Mouse (Mus musculus): ENCODE measurements around the gene Asgr1. TPM values are rescaled to one million over a fixed set of nuclear protein-coding genes. Genes with fewer than 3 reads are reported as not detected.

Asgr1 gene
- 0.29 and 0.40 TPM in 2 replicates for polyA plus RNA-seq (2014; fragmentation: Nextera tagmentation; extraction: Ambion mirVana)

DNA sequence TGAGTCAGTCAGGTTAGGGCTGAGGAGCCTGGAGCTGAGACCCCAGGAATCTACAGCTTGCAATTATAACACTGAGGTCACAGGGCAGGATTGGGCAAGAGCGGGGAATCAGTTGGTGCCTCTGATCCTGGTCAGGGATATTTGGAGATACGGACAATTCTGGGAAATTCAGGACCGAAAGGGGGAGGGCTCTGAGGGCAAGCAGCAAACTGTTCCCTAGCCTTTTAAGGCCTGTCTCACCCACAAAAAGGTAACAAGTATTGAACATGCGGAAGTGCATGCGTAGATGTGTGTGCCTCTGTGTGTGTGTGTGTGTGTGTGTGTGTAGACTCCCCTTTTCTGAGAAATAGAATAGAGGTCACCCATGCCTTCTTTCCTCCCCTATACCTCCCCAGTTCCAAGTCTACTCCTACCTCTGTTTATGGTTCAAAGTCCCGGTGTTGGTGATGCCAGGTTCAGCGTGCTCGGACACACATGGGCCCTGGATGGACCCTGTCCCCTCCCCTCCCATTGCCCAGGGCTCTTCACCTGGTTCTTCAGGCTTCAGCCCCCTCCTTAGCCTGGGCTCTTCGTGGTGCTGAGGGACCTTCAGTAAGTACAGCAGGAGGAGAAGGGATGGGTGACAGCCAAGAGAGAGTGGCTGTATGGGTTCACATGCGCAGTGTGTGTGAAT is at the start of gene Asgr1:
Gene Asgr1, plus strand, starts transcription at position 188 of the 673 bp plus-strand sequence.
- Histone ChIP-seq H3K27me3 (ENCODE audit: control insufficient read depth, insufficient read depth, low read length) (no peaks in the 10 kb centered on the region), H3K4me1 (replicated peaks; ENCODE audit: control insufficient read depth, insufficient read depth, low read length) (0 out of 2 replicates have a peak, but pooled peaks cover 2% of the 10 kb centered on the region), H3K4me2 (replicated peaks; ENCODE audit: low read depth, low read length) (no peak within 1 kb of the TSS), H3K27ac (ENCODE audit: low read depth, low read length) (no peak within 1 kb of the TSS), H3K4me3 (ENCODE audit: low read depth, low read length) (no peak within 1 kb of the TSS), H3K9ac (ENCODE audit: low read depth, low read length) (no peak within 1 kb of the TSS), H3K36me3 (ENCODE audit: control insufficient read depth, insufficient read depth, low read length) (no peaks in the 10 kb centered on the region), H3K9me3 (ENCODE audit: control insufficient read depth, low read length) (no peaks in the 10 kb centered on the region)
- WGBS, result 88% methylated on average over 10 of the region's 10 CpGs
- no peak for ATAC-seq (ENCODE audit: low FRiP score)
- no peak for DNase-seq (ENCODE audit: low spot score)

DNA sequence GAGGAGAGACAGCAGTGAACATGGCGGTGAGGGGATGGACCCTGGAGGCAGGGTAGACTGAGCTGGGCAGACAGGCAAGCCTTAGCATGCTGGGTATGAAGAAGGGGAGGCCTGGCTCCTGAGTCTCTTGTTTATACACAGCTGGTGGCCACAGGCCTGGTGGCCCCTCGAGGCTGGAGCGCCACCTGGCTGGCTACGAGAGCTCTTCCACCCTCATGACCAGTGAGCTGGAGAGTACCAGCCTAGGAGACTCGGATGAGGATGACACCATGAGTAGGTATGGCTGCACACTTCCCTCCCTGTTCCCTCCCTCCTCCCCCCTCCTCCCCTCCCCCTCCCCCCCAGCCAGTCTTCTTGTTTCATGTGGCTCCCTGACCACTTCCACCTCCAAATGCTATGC is 48.4 kb upstream of the Asgr1 start:
- H3K4me1 ChIP-seq (replicated peaks; ENCODE audit: control insufficient read depth, insufficient read depth, low read length), result 0 out of 2 replicates have a peak, but pooled peaks cover 4% of the 10 kb centered on the region
- H3K4me3 ChIP-seq (ENCODE audit: low read depth, low read length), result no peak overlapping the region
- no peaks in the 10 kb centered on the region for H3K27me3 ChIP-seq (ENCODE audit: control insufficient read depth, insufficient read depth, low read length)
- no peaks in the 10 kb centered on the region for H3K9me3 ChIP-seq (ENCODE audit: control insufficient read depth, low read length)
- H3K27ac ChIP-seq (ENCODE audit: low read depth, low read length), result no peak overlapping the region
- no peak overlapping the region for H3K4me2 ChIP-seq (replicated peaks; ENCODE audit: low read depth, low read length)
- no peak for ATAC-seq (ENCODE audit: low FRiP score)
- H3K36me3 ChIP-seq (ENCODE audit: control insufficient read depth, insufficient read depth, low read length), result peaks cover 20% of the 10 kb centered on the region
- 69% methylated on average over 5 of the region's 5 CpGs for WGBS
- no peak for DNase-seq (ENCODE audit: low spot score)
- no peak overlapping the region for H3K9ac ChIP-seq (ENCODE audit: low read depth, low read length)

DNA sequence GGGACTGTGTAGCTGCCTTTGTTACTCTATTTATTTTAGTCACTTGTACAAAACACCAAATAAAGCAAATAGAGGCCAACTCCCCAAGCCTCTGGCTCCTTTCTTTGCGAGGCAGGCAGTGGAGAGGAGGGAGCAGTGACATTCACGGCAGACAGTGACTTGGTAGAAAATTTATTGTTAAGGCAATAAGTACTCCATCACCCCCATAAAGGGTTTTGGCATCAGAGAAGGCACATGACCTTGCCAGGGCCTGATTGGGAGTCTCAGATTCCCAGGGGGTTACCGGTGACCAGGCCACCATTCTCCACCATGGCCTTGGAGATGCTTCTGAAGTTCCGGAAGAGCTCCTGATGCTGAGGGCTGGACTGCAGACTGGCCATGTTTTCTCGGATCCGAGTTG is 43.9 kb upstream of the Asgr1 start:
- no peaks in the 10 kb centered on the region for H3K27me3 ChIP-seq (ENCODE audit: control insufficient read depth, insufficient read depth, low read length)
- no peak overlapping the region for H3K27ac ChIP-seq (ENCODE audit: low read depth, low read length)
- H3K4me3 ChIP-seq (ENCODE audit: low read depth, low read length), result no peak overlapping the region
- peaks cover 4% of the 10 kb centered on the region; the same call in 1 of the 2 replicates for H3K4me1 ChIP-seq (replicated peaks; ENCODE audit: control insufficient read depth, insufficient read depth, low read length)
- DNase-seq (ENCODE audit: low spot score) (no peak), ATAC-seq (ENCODE audit: low FRiP score) (no peak)
- H3K9ac ChIP-seq (ENCODE audit: low read depth, low read length), result no peak overlapping the region
- H3K9me3 ChIP-seq (ENCODE audit: control insufficient read depth, low read length), result no peaks in the 10 kb centered on the region
- peaks cover 30% of the 10 kb centered on the region for H3K36me3 ChIP-seq (ENCODE audit: control insufficient read depth, insufficient read depth, low read length)
- no peak overlapping the region for H3K4me2 ChIP-seq (replicated peaks; ENCODE audit: low read depth, low read length)
- whole genome bisulfite sequencing, result 90% methylated on average over 6 of the region's 6 CpGs

DNA sequence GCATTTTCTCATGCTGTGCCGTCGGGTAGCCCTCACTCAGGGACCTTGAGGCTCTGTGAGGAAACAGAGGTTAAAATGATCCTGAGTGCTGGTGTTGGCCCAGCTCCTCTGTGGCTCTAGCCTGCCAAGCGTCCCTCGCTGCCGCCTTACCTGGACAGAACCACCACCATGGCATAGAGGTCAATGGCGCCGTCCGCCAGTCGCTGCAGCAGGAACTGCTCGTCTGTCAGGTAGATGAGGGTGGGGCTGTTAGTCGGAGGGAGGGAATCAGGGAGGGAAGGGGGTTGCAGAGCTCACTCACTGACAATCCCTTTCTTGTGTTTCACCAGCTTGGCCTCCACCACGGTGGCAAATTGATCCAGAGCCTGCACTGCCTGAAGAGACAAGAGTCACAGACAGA is 43.3 kb upstream of the Asgr1 start:
- Histone ChIP-seq H3K9ac (ENCODE audit: low read depth, low read length) (no peak overlapping the region), H3K27ac (ENCODE audit: low read depth, low read length) (no peak overlapping the region), H3K4me3 (ENCODE audit: low read depth, low read length) (no peak overlapping the region), H3K27me3 (ENCODE audit: control insufficient read depth, insufficient read depth, low read length) (no peaks in the 10 kb centered on the region), H3K9me3 (ENCODE audit: control insufficient read depth, low read length) (no peaks in the 10 kb centered on the region), H3K4me2 (replicated peaks; ENCODE audit: low read depth, low read length) (no peak overlapping the region), H3K36me3 (ENCODE audit: control insufficient read depth, insufficient read depth, low read length) (peaks cover 30% of the 10 kb centered on the region), H3K4me1 (replicated peaks; ENCODE audit: control insufficient read depth, insufficient read depth, low read length) (peaks cover 4% of the 10 kb centered on the region; the same call in 1 of the 2 replicates)
- 91% methylated on average over 12 of the region's 12 CpGs for WGBS
- no peak for ATAC-seq (ENCODE audit: low FRiP score)
- no peak for DNase-seq (ENCODE audit: low spot score)

DNA sequence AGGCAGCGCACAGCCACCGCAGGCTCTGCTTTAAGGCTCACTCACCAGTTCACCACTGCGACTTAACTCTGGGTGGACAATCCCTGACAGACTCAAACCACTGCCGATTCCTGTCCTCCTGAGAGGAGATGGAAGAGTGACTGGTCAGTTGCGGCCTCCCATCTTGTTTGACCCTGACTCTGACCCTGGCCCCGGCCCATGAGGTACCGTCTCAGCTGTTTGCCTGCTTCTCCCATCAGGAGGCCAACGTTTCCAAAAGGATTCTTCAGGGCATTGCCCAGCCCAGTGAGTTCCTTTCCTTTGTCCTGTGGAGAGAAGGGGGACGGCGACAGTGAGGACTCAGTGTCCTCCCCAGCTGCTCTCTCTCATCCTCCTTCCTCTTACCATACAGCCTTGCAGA is 42.9 kb upstream of the Asgr1 start:
- Histone ChIP-seq H3K27me3 (ENCODE audit: control insufficient read depth, insufficient read depth, low read length) (no peaks in the 10 kb centered on the region), H3K36me3 (ENCODE audit: control insufficient read depth, insufficient read depth, low read length) (peaks cover 28% of the 10 kb centered on the region), H3K9ac (ENCODE audit: low read depth, low read length) (no peak overlapping the region), H3K9me3 (ENCODE audit: control insufficient read depth, low read length) (no peaks in the 10 kb centered on the region), H3K4me2 (replicated peaks; ENCODE audit: low read depth, low read length) (no peak overlapping the region), H3K27ac (ENCODE audit: low read depth, low read length) (no peak overlapping the region), H3K4me1 (replicated peaks; ENCODE audit: control insufficient read depth, insufficient read depth, low read length) (peaks cover 4% of the 10 kb centered on the region; the same call in 1 of the 2 replicates), H3K4me3 (ENCODE audit: low read depth, low read length) (no peak overlapping the region)
- ATAC-seq (ENCODE audit: low FRiP score) (no peak), DNase-seq (ENCODE audit: low spot score) (no peak)
- 82% methylated on average over 10 of the region's 10 CpGs for whole genome bisulfite sequencing

DNA sequence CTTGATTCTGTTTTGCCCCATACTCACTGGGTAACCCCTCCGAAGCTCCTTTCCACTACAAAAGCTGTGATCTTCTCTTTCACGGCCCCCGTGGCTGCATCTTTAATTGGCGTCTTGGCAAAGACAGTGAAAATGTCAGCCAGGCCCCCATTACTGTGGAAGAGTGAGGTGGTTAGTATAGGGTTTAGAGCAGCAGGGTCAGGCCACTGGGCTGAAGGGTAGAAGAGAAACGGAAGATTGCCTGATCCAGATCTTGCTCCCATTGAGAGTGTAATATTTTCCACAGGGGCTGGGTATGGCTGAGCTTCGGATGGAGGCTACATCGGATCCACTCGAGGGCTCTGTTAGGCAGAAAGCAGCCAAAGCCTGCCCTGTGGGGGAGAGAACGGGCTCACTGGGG is 41.0 kb upstream of the Asgr1 start:
- no peak overlapping the region for H3K4me2 ChIP-seq (replicated peaks; ENCODE audit: low read depth, low read length)
- 94% methylated on average over 9 of the region's 9 CpGs for WGBS
- no peaks in the 10 kb centered on the region for H3K27me3 ChIP-seq (ENCODE audit: control insufficient read depth, insufficient read depth, low read length)
- H3K9me3 ChIP-seq (ENCODE audit: control insufficient read depth, low read length), result no peaks in the 10 kb centered on the region
- no peak overlapping the region for H3K27ac ChIP-seq (ENCODE audit: low read depth, low read length)
- ATAC-seq (ENCODE audit: low FRiP score) (no peak), DNase-seq (ENCODE audit: low spot score) (no peak)
- H3K4me3 ChIP-seq (ENCODE audit: low read depth, low read length), result no peak overlapping the region
- H3K36me3 ChIP-seq (ENCODE audit: control insufficient read depth, insufficient read depth, low read length), result peaks cover 18% of the 10 kb centered on the region
- H3K9ac ChIP-seq (ENCODE audit: low read depth, low read length), result no peak overlapping the region
- peaks cover 11% of the 10 kb centered on the region for H3K4me1 ChIP-seq (replicated peaks; ENCODE audit: control insufficient read depth, insufficient read depth, low read length)

DNA sequence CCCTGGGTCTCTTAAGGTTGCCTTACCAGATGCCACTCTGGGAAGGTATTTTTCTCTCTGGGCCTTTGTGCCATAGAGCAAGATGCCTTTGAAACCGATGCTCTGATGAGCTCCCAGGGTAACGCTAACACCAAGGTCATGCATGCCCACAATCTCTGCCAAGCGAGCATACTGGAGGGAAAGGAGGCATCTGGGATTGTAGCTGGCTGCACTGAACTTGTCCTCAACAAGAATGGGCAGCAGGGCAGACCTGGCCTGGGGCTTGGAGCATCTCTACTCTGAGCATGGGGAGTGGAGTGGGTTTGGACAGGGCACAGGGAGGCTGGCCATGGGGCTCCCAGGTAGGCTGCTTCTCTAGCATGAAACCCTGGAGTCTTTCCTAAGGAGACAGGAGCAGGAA is 40.5 kb upstream of the Asgr1 start:
- 86% methylated on average over 3 of the region's 3 CpGs for WGBS
- peaks cover 11% of the 10 kb centered on the region for H3K4me1 ChIP-seq (replicated peaks; ENCODE audit: control insufficient read depth, insufficient read depth, low read length)
- H3K36me3 ChIP-seq (ENCODE audit: control insufficient read depth, insufficient read depth, low read length), result peaks cover 18% of the 10 kb centered on the region
- no peak overlapping the region for H3K4me3 ChIP-seq (ENCODE audit: low read depth, low read length)
- no peaks in the 10 kb centered on the region for H3K27me3 ChIP-seq (ENCODE audit: control insufficient read depth, insufficient read depth, low read length)
- no peak overlapping the region for H3K9ac ChIP-seq (ENCODE audit: low read depth, low read length)
- DNase-seq (ENCODE audit: low spot score) (no peak), ATAC-seq (ENCODE audit: low FRiP score) (no peak)
- H3K9me3 ChIP-seq (ENCODE audit: control insufficient read depth, low read length), result no peaks in the 10 kb centered on the region
- no peak overlapping the region for H3K4me2 ChIP-seq (replicated peaks; ENCODE audit: low read depth, low read length)
- no peak overlapping the region for H3K27ac ChIP-seq (ENCODE audit: low read depth, low read length)

DNA sequence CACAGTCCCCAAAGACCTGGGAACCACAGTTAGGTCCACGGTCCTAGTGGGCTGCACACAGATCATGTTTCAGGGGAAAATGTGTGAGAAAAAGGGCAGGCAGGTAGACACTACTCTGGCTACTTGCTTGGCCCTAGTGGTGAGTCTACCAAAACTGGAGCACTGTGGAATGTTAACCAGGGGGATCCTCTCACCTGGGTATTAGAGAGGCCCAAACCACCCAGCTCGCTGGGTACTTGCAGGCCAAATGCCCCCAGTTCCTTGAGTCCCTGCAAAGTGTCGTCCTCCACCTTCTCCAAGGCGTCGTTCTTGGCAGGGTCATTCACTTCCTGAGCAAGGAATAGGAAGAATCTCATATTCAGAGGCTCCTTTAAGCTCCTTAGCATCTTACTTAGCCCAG is 39.8 kb upstream of the Asgr1 start:
- Histone ChIP-seq H3K4me3 (ENCODE audit: low read depth, low read length) (no peak overlapping the region), H3K4me1 (replicated peaks; ENCODE audit: control insufficient read depth, insufficient read depth, low read length) (peaks cover 11% of the 10 kb centered on the region), H3K9me3 (ENCODE audit: control insufficient read depth, low read length) (no peaks in the 10 kb centered on the region), H3K27ac (ENCODE audit: low read depth, low read length) (no peak overlapping the region), H3K4me2 (replicated peaks; ENCODE audit: low read depth, low read length) (no peak overlapping the region), H3K9ac (ENCODE audit: low read depth, low read length) (no peak overlapping the region), H3K27me3 (ENCODE audit: control insufficient read depth, insufficient read depth, low read length) (no peaks in the 10 kb centered on the region), H3K36me3 (ENCODE audit: control insufficient read depth, insufficient read depth, low read length) (peaks cover 12% of the 10 kb centered on the region)
- ATAC-seq (ENCODE audit: low FRiP score) (no peak), DNase-seq (ENCODE audit: low spot score) (no peak)
- WGBS, result 59% methylated on average over 5 of the region's 5 CpGs

DNA sequence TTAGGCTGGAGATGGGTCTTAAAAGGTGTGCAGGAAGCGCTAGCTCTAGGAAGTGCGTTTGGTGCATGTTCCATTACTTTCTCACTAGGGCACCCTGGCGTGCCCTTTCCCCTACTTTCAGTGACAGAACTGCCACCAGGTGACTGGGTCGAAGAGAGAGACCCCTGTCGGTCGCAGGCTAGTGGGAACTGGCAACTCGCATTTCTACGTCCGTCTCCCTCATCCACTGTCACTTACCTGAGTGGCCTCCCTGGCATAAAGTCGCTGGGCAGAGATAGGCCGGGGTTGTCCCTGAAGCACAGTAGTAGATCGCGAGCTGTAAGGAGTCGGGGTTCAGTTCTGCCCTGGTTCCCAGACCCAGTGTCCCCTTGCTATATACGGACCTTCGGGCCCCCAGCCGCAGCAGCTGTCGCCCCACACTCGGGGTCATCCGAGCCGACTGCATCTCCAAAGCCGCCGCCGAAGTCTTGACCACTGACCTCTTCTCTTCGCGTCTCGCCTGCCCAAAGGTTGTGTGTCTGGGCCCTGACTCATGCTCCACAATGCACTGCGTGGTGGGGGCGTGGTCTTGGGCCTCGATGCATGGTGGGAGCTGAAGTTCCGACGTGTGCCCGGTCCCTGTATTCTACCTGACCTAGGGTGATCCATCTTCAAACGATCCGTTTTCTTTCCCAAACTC is 38.9 kb upstream of the Asgr1 start, which contains the start of gene Acadvl:
Gene Acadvl, minus strand, starts transcription at position 532 of the 679 bp plus-strand sequence.
- H3K9ac ChIP-seq (ENCODE audit: low read depth, low read length), result peak within 1 kb of the TSS; percentile 45
- peak within 1 kb of the TSS; percentile 31; the same call in 1 of the 2 replicates for H3K27ac ChIP-seq (ENCODE audit: low read depth, low read length)
- ATAC-seq (ENCODE audit: low FRiP score) (peak; percentile 77), DNase-seq (ENCODE audit: low spot score) (peak; percentile 90)
- no peaks in the 10 kb centered on the region for H3K9me3 ChIP-seq (ENCODE audit: control insufficient read depth, low read length)
- H3K4me1 ChIP-seq (replicated peaks; ENCODE audit: control insufficient read depth, insufficient read depth, low read length), result peaks cover 11% of the 10 kb centered on the region
- H3K4me3 ChIP-seq (ENCODE audit: low read depth, low read length), result peak within 1 kb of the TSS; percentile 41
- no peaks in the 10 kb centered on the region for H3K27me3 ChIP-seq (ENCODE audit: control insufficient read depth, insufficient read depth, low read length)
- H3K4me2 ChIP-seq (replicated peaks; ENCODE audit: low read depth, low read length), result peak within 1 kb of the TSS; percentile 51
- 1% methylated on average over 35 of the region's 35 CpGs for WGBS
- peaks cover 10% of the 10 kb centered on the region for H3K36me3 ChIP-seq (ENCODE audit: control insufficient read depth, insufficient read depth, low read length)
